Mouse (Mus musculus) liver, embryonic 14.5 days (tissue): ENCODE results near the gene Rph3al. TPM values are rescaled to one million over a fixed set of nuclear protein-coding genes. Genes with fewer than 3 reads are reported as not detected.

Experiments
- ATAC-seq: fragments of 200-750 bp; cut with Nextera tagmentation; 2 replicates; pipeline ENCODE4 v1.8.0; 2017; ENCODE audit warnings: moderate number of reproducible peaks, mild to moderate bottlenecking, moderate library complexity; ENCODE audit not compliant: insufficient read depth
- DNase-seq, 3 experiments: peaks; one replicate each; pipeline ENCODE4 v3.0.0-alpha.2; 2012 to 2013; ENCODE audit warnings: low read depth in 3 of 3, low spot score in 3 of 3
- H3K27ac ChIP-seq: fragments of 300-500 bp; sonication (generic); 2 replicates; pipeline ENCODE4 v1.5.1; 2014; ENCODE audit warnings: moderate library complexity, mild to moderate bottlenecking, control low read depth, inconsistent platforms
- H3K27me3 ChIP-seq: fragments of 300-500 bp; sonication (generic); 2 replicates; pipeline ENCODE4 v1.6.1; 2014; ENCODE audit warnings: mild to moderate bottlenecking, low read length, moderate library complexity; ENCODE audit not compliant: control insufficient read depth, insufficient read depth
- H3K36me3 ChIP-seq: fragments of 300-500 bp; sonication (generic); replicated peaks from 2 replicates; pipeline ENCODE4 v1.6.1; 2014; ENCODE audit warnings: low read depth; ENCODE audit not compliant: control insufficient read depth, insufficient read depth
- H3K4me1 ChIP-seq, 2 experiments: fragments of 200-500 bp in 1 of 2; fragments of 300-500 bp in 1 of 2; sonication (generic) in 1 of 2; replicated peaks; 2 replicates each; pipeline ENCODE4 v1.6.1; 2012 to 2014; ENCODE audit warnings: antibody characterized with exemption in 1 of 2, inconsistent platforms in 1 of 2, low read length in 1 of 2; ENCODE audit not compliant: control insufficient read depth in 2 of 2, insufficient read depth in 2 of 2
- H3K4me2 ChIP-seq: fragments of 300-500 bp; sonication (generic); 2 replicates; pipeline ENCODE4 v1.6.1; 2014; ENCODE audit warnings: low read depth, mild to moderate bottlenecking, control low read depth, moderate library complexity
- H3K4me3 ChIP-seq, 2 experiments: fragments of 200-500 bp in 1 of 2; fragments of 300-500 bp in 1 of 2; sonication (generic) in 1 of 2; 2 replicates each; pipeline ENCODE4 v1.5.1; 2012 to 2014; ENCODE audit warnings: low read depth in 2 of 2, low read length in 2 of 2, mild to moderate bottlenecking in 2 of 2, control low read depth in 1 of 2, inconsistent platforms in 1 of 2, moderate library complexity in 1 of 2; ENCODE audit not compliant: insufficient read depth in 1 of 2
- H3K9ac ChIP-seq: fragments of 300-500 bp; sonication (generic); replicated peaks from 2 replicates; pipeline ENCODE4 v1.6.1; 2014; ENCODE audit warnings: mild to moderate bottlenecking, control low read depth, moderate library complexity
- H3K9me3 ChIP-seq: fragments of 300-500 bp; sonication (generic); 2 replicates; pipeline ENCODE4 v1.6.1; 2016; ENCODE audit warnings: low read length, mixed read lengths; ENCODE audit not compliant: control insufficient read depth
- CTCF ChIP-seq: IDR thresholded peaks from 2 replicates; pipeline ENCODE4 v1.5.1; 2016; ENCODE audit warnings: antibody characterized with exemption, low read depth, control low read depth
- EP300 ChIP-seq: IDR thresholded peaks from 2 replicates; pipeline ENCODE4 v1.6.1; 2016; ENCODE audit warnings: antibody characterized with exemption, low read depth
- WGBS: fragments of 180-500 bp; shearing (Covaris S2); extraction: QIAGEN DNeasy Blood & Tissue Kit; methylation state at CpG from one replicate; pipeline ENCODE4 v1.1.7; 2014; ENCODE audit not compliant: insufficient replicate concordance; 5-methylcytosine and 5-hydroxymethylcytosine counted together
- polyA plus RNA-seq, 2 experiments: library from polyadenylated mRNA; depleted of rRNA in 1 of 2; stranded (reverse) in 1 of 2; unstranded in 1 of 2; fragments of >200 nt; fragmentation: Nextera tagmentation in 1 of 2; extraction: Ambion mirVana in 1 of 2; gene quantifications; 2 replicates each; pipeline versions ENCODE4 v1.2.1 to v1.2.3; 2012 to 2014

Gene Rph3al
- polyA plus RNA-seq, 2 experiments = 0.25 to 0.29 TPM

- no peaks in the 10 kb centered on the region for H3K36me3 ChIP-seq
- no peaks in the 10 kb centered on the region for H3K27me3 ChIP-seq
- H3K4me1 ChIP-seq = peaks cover 0 to 7% of the 10 kb centered on the region in 2 experiments; a peak in 3 of 4 replicates
- H3K4me3 ChIP-seq = no peak overlapping the region
- no peak overlapping the region for H3K27ac ChIP-seq
- H3K9ac ChIP-seq = no peak overlapping the region
- no peaks in the 10 kb centered on the region for H3K9me3 ChIP-seq
- no peak for TF ChIP-seq CTCF
- DNase-seq (no peak), ATAC-seq (no peak)
- no peak overlapping the region for H3K4me2 ChIP-seq
- WGBS = 68% methylated on average over 9 of the region's 9 CpGs
Observed at GRCm38 (mm10) chr11:75930208-75930607, 8.0 kb downstream of the Rph3al start.

- WGBS = 60% methylated on average over 2 of the region's 2 CpGs
- ATAC-seq = no peak
- TF ChIP-seq CTCF (no peak), EP300 (no peak)
- H3K4me3 ChIP-seq = no peak overlapping the region
- H3K36me3 ChIP-seq = no peaks in the 10 kb centered on the region
- H3K9me3 ChIP-seq = no peaks in the 10 kb centered on the region
- no peaks in the 10 kb centered on the region for H3K27me3 ChIP-seq
- no peak overlapping the region for H3K4me2 ChIP-seq
- no peak for DNase-seq
- no peak overlapping the region for H3K27ac ChIP-seq
- peaks cover 0 to 7% of the 10 kb centered on the region in 2 experiments; a peak in 3 of 4 replicates for H3K4me1 ChIP-seq
- H3K9ac ChIP-seq = no peak overlapping the region
Observed at GRCm38 (mm10) chr11:75927881-75928280, 10.3 kb downstream of the Rph3al start.

DNA sequence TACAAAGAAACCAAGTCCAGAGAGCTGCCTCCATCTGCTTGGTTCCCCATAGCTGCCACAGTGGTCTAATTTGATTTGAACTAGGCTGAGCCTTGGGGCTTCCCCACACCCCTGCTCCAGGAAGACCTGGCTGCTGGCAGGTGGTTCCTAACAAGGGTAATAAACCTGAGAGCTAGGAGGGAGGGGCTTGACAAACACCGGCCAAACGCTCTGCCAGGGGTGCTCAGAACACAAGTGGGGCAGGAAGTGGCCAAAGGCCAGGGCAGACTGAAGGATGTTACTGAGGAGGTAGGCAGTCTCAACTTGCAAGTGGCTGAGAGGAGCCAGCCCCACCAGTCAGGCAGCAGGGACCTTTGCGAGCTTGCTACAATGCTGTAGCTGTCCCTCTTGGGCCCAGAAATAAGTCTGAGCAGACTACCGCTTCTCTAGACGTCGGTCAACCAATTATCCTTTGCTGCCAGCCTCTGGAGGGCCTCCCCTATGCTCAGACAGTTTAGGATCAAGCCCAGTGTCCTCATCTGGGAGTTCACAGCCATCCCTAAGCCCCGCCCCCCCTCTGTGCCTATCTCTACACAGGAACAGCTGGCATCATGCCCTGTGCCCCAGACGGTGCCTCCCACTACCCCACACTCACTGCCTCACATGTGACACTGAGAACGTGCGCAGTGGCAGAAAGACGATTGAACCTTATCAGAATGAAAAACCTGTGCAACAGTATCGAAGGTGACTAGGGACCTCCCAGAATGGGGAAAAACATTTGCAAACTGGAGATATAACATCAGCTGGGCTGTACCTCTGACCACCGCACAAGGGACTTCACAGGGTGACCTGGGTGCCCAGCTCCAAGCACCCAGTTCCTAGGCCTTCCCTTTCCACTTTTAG, 11.6 kb downstream of the Rph3al start:
- DNase-seq = peak; percentile 30 to 60 (median 42)
- H3K27ac ChIP-seq = no peak overlapping the region
- no peak overlapping the region for H3K9ac ChIP-seq
- TF ChIP-seq EP300 (peak; percentile 58), CTCF (no peak)
- peaks cover 0 to 7% of the 10 kb centered on the region in 2 experiments; a peak in 3 of 4 replicates for H3K4me1 ChIP-seq
- 27% methylated on average over 13 of the region's 13 CpGs for WGBS
- no peaks in the 10 kb centered on the region for H3K36me3 ChIP-seq
- no peaks in the 10 kb centered on the region for H3K27me3 ChIP-seq
- no peak overlapping the region for H3K4me2 ChIP-seq
- no peak overlapping the region for H3K4me3 ChIP-seq
- ATAC-seq = peak; percentile 91
- H3K9me3 ChIP-seq = no peaks in the 10 kb centered on the region

GRCm38 (mm10) chr11:75925801-75926200, 12.4 kb downstream of the Rph3al start:
- Histone ChIP-seq H3K36me3 (no peaks in the 10 kb centered on the region), H3K27me3 (no peaks in the 10 kb centered on the region), H3K4me2 (no peak overlapping the region), H3K27ac (no peak overlapping the region), H3K9ac (no peak overlapping the region), H3K4me1 (peaks cover 0 to 7% of the 10 kb centered on the region in 2 experiments; a peak in 3 of 4 replicates), H3K4me3 (no peak overlapping the region), H3K9me3 (no peaks in the 10 kb centered on the region)
- WGBS = 55% methylated on average over 7 of the region's 7 CpGs
- DNase-seq = no peak
- ATAC-seq = no peak
- no peak for TF ChIP-seq CTCF

DNA sequence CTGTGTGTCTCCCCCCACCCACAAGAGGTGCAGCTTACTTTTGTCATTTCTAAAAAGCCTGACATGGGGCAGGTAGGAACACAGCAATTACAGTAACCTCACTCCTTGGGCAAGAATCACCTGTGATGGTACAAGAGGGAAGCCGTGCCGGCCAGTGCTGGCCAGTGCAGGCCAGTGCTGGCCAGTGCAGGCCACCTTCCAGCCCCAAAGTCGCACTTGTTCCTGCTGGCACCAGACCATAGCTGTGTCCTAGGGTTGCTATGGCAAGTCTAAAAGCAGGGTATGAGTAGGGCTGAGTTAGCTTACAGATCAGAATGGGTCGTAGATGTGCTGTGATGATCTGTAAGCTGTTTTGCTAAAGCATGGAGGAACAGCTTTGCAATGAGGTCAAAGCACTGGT, 15.5 kb downstream of the Rph3al start:
- 75% methylated on average over 4 of the region's 4 CpGs for WGBS
- H3K36me3 ChIP-seq = no peaks in the 10 kb centered on the region
- no peak overlapping the region for H3K27ac ChIP-seq
- TF ChIP-seq CTCF = no peak
- no peak for TF ChIP-seq EP300
- H3K9me3 ChIP-seq = no peaks in the 10 kb centered on the region
- H3K4me1 ChIP-seq = peaks cover 0 to 7% of the 10 kb centered on the region in 2 experiments; a peak in 3 of 4 replicates
- no peak for ATAC-seq
- no peak overlapping the region for H3K4me2 ChIP-seq
- no peak overlapping the region for H3K9ac ChIP-seq
- no peak for DNase-seq
- H3K4me3 ChIP-seq = no peak overlapping the region
- no peaks in the 10 kb centered on the region for H3K27me3 ChIP-seq
